Mouse (Mus musculus) hindbrain, embryonic 11.5 days (tissue): Measurements from ENCODE around the gene Gdpd2. TPM values are rescaled to one million over a fixed set of nuclear protein-coding genes. Genes with fewer than 3 reads are reported as not detected.

Experiments used
- polyA plus RNA-seq: library from polyadenylated mRNA; unstranded; fragments of >200 nt; fragmentation: Nextera tagmentation; extraction: Ambion mirVana; gene quantifications from 2 replicates; pipeline ENCODE4 v1.2.1, GENCODE M21; 2014

Gdpd2 gene
- polyA plus RNA-seq, 1 experiment from 2014 or later, result 15.6 TPM

Other genes starting within 250 kb of the Gdpd2 start
- 42.0 and 45.0 TPM in 2 replicates for gene Igbp1, start 235.6 kb upstream of the Gdpd2 start, polyA plus RNA-seq
- not detected in 2 replicates for gene Dgat2l6, start 205.0 kb upstream of the Gdpd2 start, polyA plus RNA-seq
- gene Awat1, start 157.6 kb upstream of the Gdpd2 start, polyA plus RNA-seq, result not detected in 2 replicates
- gene P2ry4, start 135.0 kb upstream of the Gdpd2 start, polyA plus RNA-seq, result not detected in 2 replicates
- 0.11 TPM in 1 of 2 replicates, not detected in the other for gene Arr3, start 124.4 kb upstream of the Gdpd2 start, polyA plus RNA-seq
- 39.7 and 40.7 TPM in 2 replicates for gene Kif4, start 104.1 kb upstream of the Gdpd2 start, polyA plus RNA-seq
- 144 and 145 TPM in 2 replicates for gene Pdzd11, start 103.3 kb upstream of the Gdpd2 start, polyA plus RNA-seq
- gene Dlg3, start 37.8 kb downstream of the Gdpd2 start, polyA plus RNA-seq, result 8.1 and 13.8 TPM in 2 replicates